Mouse (Mus musculus) midbrain, embryonic 10.5 days (tissue): ENCODE measurements around the gene Gpx8. TPM values are rescaled to one million over a fixed set of nuclear protein-coding genes. Genes with fewer than 3 reads are reported as not detected.
"Not testable (repeated sequence)": the region's sequence is repeated elsewhere in the genome, so short reads cannot be mapped to it uniquely, and the experiment has no call there.

Experiments used
- DNase-seq: peaks from one replicate; pipeline ENCODE4 v3.0.0-alpha.2; 2017; ENCODE audit warnings: low spot score
- H3K27ac ChIP-seq: fragments of 300-500 bp; sonication (generic); replicated peaks from 2 replicates; pipeline ENCODE4 v1.5.1; 2016; ENCODE audit warnings: mild to moderate bottlenecking
- H3K27me3 ChIP-seq: fragments of 300-500 bp; sonication (generic); 2 replicates; pipeline ENCODE4 v1.6.1; 2016; ENCODE audit warnings: low read depth, mild to moderate bottlenecking; ENCODE audit not compliant: poor library complexity, severe bottlenecking
- H3K36me3 ChIP-seq: fragments of 300-500 bp; sonication (generic); 2 replicates; pipeline ENCODE4 v1.6.1; 2016; ENCODE audit warnings: mild to moderate bottlenecking, moderate library complexity
- H3K4me1 ChIP-seq: fragments of 300-500 bp; sonication (generic); 2 replicates; pipeline ENCODE4 v1.6.1; 2016
- H3K4me3 ChIP-seq: fragments of 300-500 bp; sonication (generic); 2 replicates; pipeline ENCODE4 v1.5.1; 2016; ENCODE audit warnings: mild to moderate bottlenecking, moderate library complexity
- H3K9me3 ChIP-seq: fragments of 300-500 bp; sonication (generic); replicated peaks from 2 replicates; pipeline ENCODE4 v1.6.1; 2016; ENCODE audit warnings: mild to moderate bottlenecking
- WGBS: fragments of 180-500 bp; shearing (Covaris S2); methylation state at CpG from one replicate; pipeline ENCODE4 v1.1.7; 2016; 5-methylcytosine and 5-hydroxymethylcytosine counted together
- microRNA counts: library from miRNA; unstranded; fragments of <30 nt; microRNA quantifications from one replicate; lab custom pipeline; 2017
- microRNA-seq: library from miRNA; unstranded; fragments of <30 nt; microRNA quantifications from one replicate; pipeline ENCODE4, GENCODE M21; 2017
- polyA plus RNA-seq: library from polyadenylated mRNA; unstranded; fragments of >200 nt; fragmentation: Nextera tagmentation; extraction: Ambion mirVana; gene quantifications from 2 replicates; pipeline ENCODE4 v1.2.1, GENCODE M21; 2016

The Gpx8 gene
- polyA plus RNA-seq, 1 experiment from 2014 or later, result 104 TPM

GRCm38 (mm10) chr13:113013174-113013953, 32.8 kb downstream of the Gpx8 start:
- not testable (repeated sequence) for H3K4me3 ChIP-seq, H3K27me3 ChIP-seq, H3K4me1 ChIP-seq, H3K36me3 ChIP-seq, DNase-seq, H3K27ac ChIP-seq, H3K9me3 ChIP-seq
- 65% methylated on average over 19 of the region's 20 CpGs for WGBS

DNA sequence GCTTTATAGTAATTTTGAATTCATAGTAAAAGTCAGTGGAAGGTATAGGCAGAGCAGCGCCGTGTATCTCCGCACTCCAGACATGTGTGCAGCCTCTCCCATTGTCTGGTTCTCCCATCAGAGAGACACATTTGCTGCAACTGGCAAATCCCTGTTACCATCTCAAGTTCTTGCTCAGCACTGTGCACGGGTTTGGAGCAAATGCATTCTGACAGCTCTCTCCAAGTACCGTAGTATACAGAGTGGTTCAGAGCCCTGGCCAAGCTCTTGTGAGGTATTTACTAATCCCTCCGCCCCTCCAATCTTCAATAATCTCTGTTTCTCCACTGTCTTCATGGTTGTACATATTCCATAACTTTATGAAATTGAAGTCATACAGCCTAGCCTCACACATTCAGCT, 33.5 kb downstream of the Gpx8 start:
- 84% methylated on average over 6 of the region's 6 CpGs for WGBS
- no peak for DNase-seq
- H3K27ac ChIP-seq, result no peak overlapping the region
- no peaks in the 10 kb centered on the region for H3K4me1 ChIP-seq
- no peaks in the 10 kb centered on the region for H3K36me3 ChIP-seq
- 0 out of 2 replicates have a peak, but pooled peaks cover 4% of the 10 kb centered on the region for H3K27me3 ChIP-seq
- no peaks in the 10 kb centered on the region for H3K9me3 ChIP-seq
- H3K4me3 ChIP-seq, result no peak overlapping the region

GRCm38 (mm10) chr13:113000576-113001318, 45.5 kb downstream of the Gpx8 start:
- no peak overlapping the region for H3K4me3 ChIP-seq
- 80% methylated on average over 9 of the region's 9 CpGs for WGBS
- H3K36me3 ChIP-seq, result no peaks in the 10 kb centered on the region
- H3K27ac ChIP-seq, result no peak overlapping the region
- peaks cover 11% of the 10 kb centered on the region for H3K4me1 ChIP-seq
- peaks cover 67% of the 10 kb centered on the region for H3K27me3 ChIP-seq
- no peak for DNase-seq
- no peaks in the 10 kb centered on the region for H3K9me3 ChIP-seq

DNA sequence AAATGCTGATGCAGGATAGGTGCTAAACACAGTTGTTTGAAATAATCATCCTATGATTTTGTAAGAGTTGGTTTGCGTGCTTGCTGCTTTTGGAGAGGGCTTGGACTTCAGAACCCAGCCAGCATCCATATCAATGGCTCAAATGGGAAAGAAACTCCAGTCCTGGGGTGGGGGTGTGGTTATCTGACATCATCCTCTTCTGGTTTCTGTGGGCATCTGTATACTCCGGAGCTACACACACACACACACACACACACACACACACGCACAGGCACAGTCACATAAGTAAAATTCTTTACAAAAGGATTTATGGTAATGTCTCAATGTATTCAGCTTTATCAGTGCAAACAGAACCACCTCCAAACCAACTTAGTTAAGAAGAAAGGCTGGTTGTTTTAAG, 46.1 kb downstream of the Gpx8 start:
- WGBS, result 87% methylated on average over 3 of the region's 3 CpGs
- Histone ChIP-seq H3K4me1 (peaks cover 11% of the 10 kb centered on the region), H3K36me3 (no peaks in the 10 kb centered on the region), H3K27me3 (peaks cover 74% of the 10 kb centered on the region), H3K27ac (no peak overlapping the region), H3K9me3 (no peaks in the 10 kb centered on the region), H3K4me3 (no peak overlapping the region)
- no peak for DNase-seq

GRCm38 (mm10) chr13:112998427-112999201, 47.6 kb downstream of the Gpx8 start:
- Histone ChIP-seq H3K27me3 (peaks cover 89% of the 10 kb centered on the region), H3K27ac (no peak overlapping the region), H3K36me3 (no peaks in the 10 kb centered on the region), H3K4me3 (peak overlapping the region; percentile 63), H3K4me1 (peaks cover 20% of the 10 kb centered on the region), H3K9me3 (no peaks in the 10 kb centered on the region)
- peak; percentile 66 for DNase-seq
- WGBS, result under 1% methylated on average over 46 of the region's 46 CpGs

DNA sequence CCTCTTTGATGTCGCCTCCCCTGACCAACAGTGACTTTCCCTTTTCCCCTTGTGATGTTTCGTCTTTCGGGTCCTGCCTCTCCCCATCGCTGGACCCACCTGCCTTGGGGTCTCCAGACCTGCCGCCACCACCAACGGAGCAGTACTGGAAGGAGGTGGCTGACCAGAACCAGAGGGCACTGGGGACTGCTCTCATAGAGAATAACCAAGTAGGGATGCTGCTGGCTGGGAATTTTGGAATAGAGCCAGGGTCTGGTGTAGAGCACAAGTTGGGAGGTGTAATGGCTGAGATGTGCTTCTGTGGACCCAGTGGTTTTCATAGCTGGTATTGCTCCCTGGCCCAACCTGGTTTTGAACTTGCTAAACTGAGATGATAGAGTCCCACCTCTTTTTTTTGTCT, 48.8 kb downstream of the Gpx8 start:
- Histone ChIP-seq H3K27me3 (peaks cover 100% of the 10 kb centered on the region), H3K4me1 (peaks cover 25% of the 10 kb centered on the region), H3K36me3 (no peaks in the 10 kb centered on the region), H3K4me3 (no peak overlapping the region), H3K9me3 (no peaks in the 10 kb centered on the region), H3K27ac (no peak overlapping the region)
- 66% methylated on average over 6 of the region's 6 CpGs for WGBS
- DNase-seq, result no peak

DNA sequence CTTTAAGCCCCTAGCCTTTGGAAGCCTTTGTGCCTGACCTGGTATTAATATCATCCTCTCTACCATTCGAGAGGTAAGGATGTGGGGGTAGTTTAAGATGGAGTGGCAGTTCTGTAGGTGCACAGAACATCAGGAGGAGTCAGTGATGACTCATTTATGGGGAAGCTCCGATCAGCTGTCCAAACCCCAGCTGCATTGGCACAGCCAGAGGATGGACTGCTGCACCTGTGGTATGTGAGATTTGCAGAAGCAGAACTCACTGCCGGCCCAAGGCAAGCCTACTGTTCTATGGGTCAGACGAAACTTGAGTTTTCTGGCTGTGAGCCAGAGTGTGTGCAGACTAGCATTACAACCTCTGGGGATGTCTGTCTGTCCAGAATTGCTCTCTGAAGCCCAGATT, 49.8 kb downstream of the Gpx8 start:
- H3K9me3 ChIP-seq, result no peaks in the 10 kb centered on the region
- H3K4me3 ChIP-seq, result no peak overlapping the region
- peaks cover 25% of the 10 kb centered on the region for H3K4me1 ChIP-seq
- peaks cover 99% of the 10 kb centered on the region for H3K27me3 ChIP-seq
- no peak for DNase-seq
- no peak overlapping the region for H3K27ac ChIP-seq
- 63% methylated on average over 4 of the region's 4 CpGs for WGBS
- no peaks in the 10 kb centered on the region for H3K36me3 ChIP-seq

DNA sequence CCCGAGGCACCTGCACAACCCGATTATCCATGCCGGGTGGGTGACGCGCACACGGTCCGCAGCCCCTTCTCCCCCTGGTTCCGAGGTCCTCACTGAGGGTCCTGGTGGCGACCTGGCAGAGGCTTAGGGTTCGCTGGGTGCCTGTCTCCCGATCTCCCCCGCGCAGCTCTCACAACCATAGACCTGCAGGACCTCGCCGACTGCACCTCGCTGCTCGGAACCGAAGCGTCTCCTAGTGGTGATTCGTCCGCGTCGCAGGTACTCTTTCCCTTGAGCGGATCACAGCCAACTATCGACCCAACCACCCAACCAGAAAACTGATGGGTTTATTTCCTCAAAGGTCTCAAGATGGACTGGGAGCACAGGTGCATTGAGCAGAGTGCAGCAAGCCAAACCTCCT, 52.0 kb downstream of the Gpx8 start:
- WGBS, result 1% methylated on average over 25 of the region's 25 CpGs
- Histone ChIP-seq H3K4me3 (peak overlapping the region; percentile 57), H3K9me3 (no peaks in the 10 kb centered on the region), H3K4me1 (peaks cover 35% of the 10 kb centered on the region), H3K27ac (no peak overlapping the region), H3K27me3 (peaks cover 99% of the 10 kb centered on the region), H3K36me3 (no peaks in the 10 kb centered on the region)
- no peak for DNase-seq

- no peaks in the 10 kb centered on the region for H3K9me3 ChIP-seq
- DNase-seq, result peak; percentile 63
- peaks cover 35% of the 10 kb centered on the region for H3K4me1 ChIP-seq
- H3K36me3 ChIP-seq, result no peaks in the 10 kb centered on the region
- peak within 1 kb of the TSS; percentile 57 for H3K4me3 ChIP-seq
- peaks cover 99% of the 10 kb centered on the region for H3K27me3 ChIP-seq
- no peak within 1 kb of the TSS for H3K27ac ChIP-seq
- WGBS, result under 1% methylated on average over 63 of the region's 63 CpGs
Measured at GRCm38 (mm10) chr13:112993531-112994152, 52.6 kb downstream of the Gpx8 start, which contains the start of gene Mcidas. Gene Mcidas, plus strand, starts transcription at chr13:112993845.

MicroRNAs encoded within 50 kb of the gene (microRNA counts, 519-probe panel; counts per million panel counts)
- microRNA mmu-miR-449a (lab: Ali Mortazavi, UCI) (not detected), microRNA mmu-miR-449b (lab: Ali Mortazavi, UCI) (not detected), microRNA mmu-miR-449c (lab: Ali Mortazavi, UCI) (not detected)

Small RNA genes lying within 50 kb of the gene (microRNA-seq; reads per million reads assigned to microRNA genes)
- gene Mir449a (392 reads per million, percentile 67 among the genes with 10 or more reads in this experiment), gene Mir449b (0.90 reads per million), gene Mir449c (1.2 reads per million)

Other genes with a start within 250 kb of the Gpx8 start
- 22.3 and 22.6 TPM in 2 replicates for gene Plpp1, start 245.6 kb downstream of the Gpx8 start, polyA plus RNA-seq
- 94.7 and 98.2 TPM in 2 replicates for gene Mtrex, start 119.0 kb downstream of the Gpx8 start, polyA plus RNA-seq
- gene Dhx29, start 119.0 kb downstream of the Gpx8 start, polyA plus RNA-seq, result 32.5 and 34.1 TPM in 2 replicates
- gene Ccno, start 58.6 kb downstream of the Gpx8 start, polyA plus RNA-seq, result 0.21 and 0.79 TPM in 2 replicates
- 0.25 TPM in 1 of 2 replicates, not detected in the other for gene Mcidas, start 52.6 kb downstream of the Gpx8 start, polyA plus RNA-seq
- gene Cdc20b, start 11.3 kb downstream of the Gpx8 start, polyA plus RNA-seq, result 0.17 TPM in 1 of 2 replicates, not detected in the other
- not detected in 2 replicates for gene Gzma, start 54.6 kb upstream of the Gpx8 start, polyA plus RNA-seq
- gene Esm1, start 163.2 kb upstream of the Gpx8 start, polyA plus RNA-seq, result 1.8 and 2.6 TPM in 2 replicates
- gene Gzmk, start 179.5 kb upstream of the Gpx8 start, polyA plus RNA-seq, result not detected in 2 replicates
- gene BC067074, start 246.7 kb upstream of the Gpx8 start, polyA plus RNA-seq, result 1.3 and 1.5 TPM in 2 replicates